Mouse (Mus musculus): Measurements from ENCODE around the gene Cd47. TPM values are rescaled to one million over a fixed set of nuclear protein-coding genes. Genes with fewer than 3 reads are reported as not detected.

Gene Cd47
- polyA plus RNA-seq, 1 experiment from 2014 or later: 68.6 TPM

GRCm38 (mm10) chr16:49936008-49936443 is 135.7 kb downstream of the Cd47 start:
- no peak for DNase-seq (ENCODE audit: low read depth, low spot score)
- H3K27me3 ChIP-seq: no peaks in the 10 kb centered on the region
- ATAC-seq: no peak
- in situ Hi-C loops (cut with MboI; ENCODE audit: low pct_unique_long_range_greater_than_20kb): loop anchor here (25.0 kb wide), 1 partner anchor 801 kb away; no protein-coding TSS in a partner anchor
- POLR2A ChIA-PET: no interaction called here
- no peak for TF ChIP-seq CTCF (IDR thresholded peaks at IDR 0.05)
- CTCF ChIA-PET: no interaction called here

GRCm38 (mm10) chr16:49936793-49937192 is 136.5 kb downstream of the Cd47 start:
- POLR2A ChIA-PET: interaction anchor here (1.1 to 1.2 kb wide), 2 partner anchors 9 to 81 kb away, joined by 3 to 4 read pairs; no protein-coding TSS in a partner anchor

DNA sequence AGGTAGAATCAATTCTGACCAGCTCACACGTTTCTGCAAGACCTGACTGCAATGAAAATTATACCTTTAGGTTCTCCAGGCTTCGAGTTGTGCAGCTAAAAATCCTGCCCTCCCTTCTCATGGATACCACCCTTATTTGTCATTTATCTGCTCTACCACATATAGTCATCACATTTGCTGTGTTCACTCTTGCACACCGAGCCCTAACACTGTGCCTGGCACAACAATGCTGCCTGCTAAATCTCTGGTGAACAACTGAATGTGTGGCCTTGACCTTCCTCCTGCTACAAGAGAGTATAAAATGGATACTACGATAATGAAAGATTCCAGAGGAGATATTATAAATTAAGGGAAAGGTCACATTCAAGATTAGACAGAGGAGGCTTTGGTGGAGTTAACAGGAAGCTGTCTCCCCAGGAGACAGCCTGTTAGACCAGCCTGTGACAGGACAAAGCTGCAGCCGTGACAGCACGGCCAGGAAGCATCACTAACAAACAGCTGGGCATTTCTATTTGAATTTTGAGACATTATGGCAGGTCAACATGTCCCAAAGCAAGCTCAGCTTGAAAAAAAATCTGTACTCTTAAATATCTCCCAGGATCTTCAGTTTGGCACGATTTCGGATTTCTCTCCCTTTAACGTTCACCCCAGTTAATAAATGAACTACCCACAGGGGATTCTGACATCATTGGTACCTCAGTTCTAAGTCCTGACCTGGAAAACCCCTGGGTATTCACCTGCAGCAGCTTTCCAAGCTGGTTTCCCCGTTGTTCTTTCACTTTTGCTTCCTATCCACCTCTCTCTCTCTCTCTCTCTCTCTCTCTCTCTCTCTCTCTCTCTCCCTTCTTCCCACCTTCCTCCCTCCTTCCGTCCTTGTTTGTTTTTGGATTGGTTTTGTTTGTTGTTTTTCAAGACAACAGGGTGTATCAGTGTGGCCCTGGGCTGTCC is 137.2 kb downstream of the Cd47 start:
- in situ Hi-C loops (cut with MboI; ENCODE audit: low pct_unique_long_range_greater_than_20kb): loop anchor here (25.0 kb wide), 1 partner anchor 800 kb away; no protein-coding TSS in a partner anchor
- CTCF ChIA-PET: interaction anchor here (1.1 to 2.5 kb wide), 2 partner anchors 11 to 31 kb away, joined by 3 to 10 read pairs; no protein-coding TSS in a partner anchor
- H3K27me3 ChIP-seq: no peaks in the 10 kb centered on the region
- DNase-seq (ENCODE audit: low read depth, low spot score): peak; percentile 74
- TF ChIP-seq CTCF (IDR thresholded peaks at IDR 0.05): no peak
- POLR2A ChIA-PET: interaction anchor here (1.1 to 1.2 kb wide), 2 partner anchors 9 to 82 kb away, joined by 3 to 4 read pairs; no protein-coding TSS in a partner anchor
- ATAC-seq: no peak

More at GRCm38 (mm10) chr16:49936793-49937192, 136.5 kb downstream of the Cd47 start:
- no peaks in the 10 kb centered on the region for H3K27me3 ChIP-seq
- no peak for ATAC-seq
- no peak for DNase-seq (ENCODE audit: low read depth, low spot score)
- no peak for TF ChIP-seq CTCF (IDR thresholded peaks at IDR 0.05)
- in situ Hi-C loops (cut with MboI; ENCODE audit: low pct_unique_long_range_greater_than_20kb): loop anchor here (25.0 kb wide), 1 partner anchor 801 kb away; no protein-coding TSS in a partner anchor
- CTCF ChIA-PET: interaction anchor here (1.1 to 2.5 kb wide), 2 partner anchors 12 to 31 kb away, joined by 3 to 10 read pairs; no protein-coding TSS in a partner anchor

DNA sequence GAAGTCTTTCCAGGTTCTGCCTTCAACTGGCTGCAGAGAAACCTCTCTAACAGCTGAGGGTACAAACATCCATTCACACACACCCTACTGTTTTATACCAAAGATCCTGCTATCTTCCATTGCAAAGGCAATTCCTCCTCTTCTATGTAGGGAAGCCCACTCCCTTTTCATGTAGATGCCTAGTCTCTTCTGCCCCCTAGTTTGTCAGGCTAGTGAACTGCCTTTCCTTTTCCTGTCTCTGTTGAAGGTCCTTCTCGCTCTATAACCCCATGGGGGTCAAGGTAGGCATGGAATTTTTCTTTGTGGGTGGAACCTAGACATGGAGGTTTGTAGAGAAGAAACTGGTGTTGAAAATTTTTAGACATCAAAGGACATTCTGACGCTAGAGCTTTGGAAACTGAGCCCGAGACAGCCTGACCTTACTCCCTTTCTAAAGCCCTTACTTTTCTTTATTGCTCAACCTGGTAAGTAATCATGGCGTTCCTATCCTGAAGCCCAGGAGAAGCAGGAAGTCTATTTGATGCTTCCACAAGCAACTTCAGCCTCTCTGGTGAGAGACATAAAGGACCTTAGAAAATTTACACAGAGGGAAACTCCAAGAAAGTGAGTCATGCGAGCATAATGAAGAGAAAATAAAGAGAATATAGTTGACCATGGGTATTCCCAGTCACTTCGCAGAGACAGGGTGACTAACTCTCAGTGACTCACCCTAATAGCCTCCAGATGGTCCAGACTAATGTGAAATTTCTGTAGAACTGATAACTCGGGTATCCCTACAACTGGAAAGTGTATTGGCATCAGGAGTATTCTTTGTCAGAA is 138.4 kb downstream of the Cd47 start:
- no peaks in the 10 kb centered on the region for H3K27me3 ChIP-seq
- DNase-seq (ENCODE audit: low read depth, low spot score): peak; percentile 73
- ChIA-PET CTCF (interaction anchor here (2.5 kb wide), 1 partner anchor 10 kb away, joined by 10 read pairs; no protein-coding TSS in a partner anchor), POLR2A (no interaction called here)
- in situ Hi-C loops (cut with MboI; ENCODE audit: low pct_unique_long_range_greater_than_20kb): loop anchor here (25.0 kb wide), 1 partner anchor 799 kb away; no protein-coding TSS in a partner anchor
- peak; percentile 79 for ATAC-seq
- peak; percentile 29 for TF ChIP-seq CTCF (IDR thresholded peaks at IDR 0.05)

- no peak for DNase-seq (ENCODE audit: low read depth, low spot score)
- POLR2A ChIA-PET: no interaction called here
- no peaks in the 10 kb centered on the region for H3K27me3 ChIP-seq
- in situ Hi-C loops (cut with MboI; ENCODE audit: low pct_unique_long_range_greater_than_20kb): loop anchor here (25.0 kb wide), 1 partner anchor 798 kb away; no protein-coding TSS in a partner anchor
- no peak for ATAC-seq
- no peak for TF ChIP-seq CTCF (IDR thresholded peaks at IDR 0.05)
- CTCF ChIA-PET: no interaction called here
These were observed 139.0 kb downstream of the Cd47 start for GRCm38 (mm10) chr16:49939376-49939775.

DNA sequence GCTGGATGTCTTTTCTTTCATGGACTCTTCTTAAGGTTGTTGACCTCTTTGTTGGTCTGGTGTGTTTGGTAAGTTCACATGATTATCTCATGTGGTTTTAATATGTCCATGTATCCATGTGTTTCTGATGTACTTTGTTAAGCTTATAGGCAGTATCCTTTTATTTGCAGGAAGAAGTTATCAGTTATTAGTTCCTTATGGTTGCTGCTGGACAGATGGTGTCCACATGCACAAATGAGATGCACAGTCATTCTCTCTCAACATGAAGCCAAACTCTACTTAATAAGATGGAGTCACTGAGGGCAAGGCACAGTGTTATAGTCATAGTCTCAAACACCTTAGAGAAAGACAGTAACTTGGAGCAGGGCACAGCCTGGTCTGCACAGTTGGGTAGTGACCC is 140.1 kb downstream of the Cd47 start:
- no peaks in the 10 kb centered on the region for H3K27me3 ChIP-seq
- no peak for ATAC-seq
- TF ChIP-seq CTCF (IDR thresholded peaks at IDR 0.05): no peak
- in situ Hi-C loops (cut with MboI; ENCODE audit: low pct_unique_long_range_greater_than_20kb): loop anchor here (25.0 kb wide), 1 partner anchor 797 kb away; no protein-coding TSS in a partner anchor
- ChIA-PET POLR2A (no interaction called here), CTCF (no interaction called here)
- no peak for DNase-seq (ENCODE audit: low read depth, low spot score)

- in situ Hi-C loops (cut with MboI; ENCODE audit: low pct_unique_long_range_greater_than_20kb): loop anchor here (25.0 kb wide), 1 partner anchor 796 kb away; no protein-coding TSS in a partner anchor
- TF ChIP-seq CTCF (IDR thresholded peaks at IDR 0.05): no peak
- ATAC-seq (no peak), DNase-seq (ENCODE audit: low read depth, low spot score) (no peak)
- ChIA-PET POLR2A (no interaction called here), CTCF (no interaction called here)
- H3K27me3 ChIP-seq: no peaks in the 10 kb centered on the region
These were observed 140.7 kb downstream of the Cd47 start for GRCm38 (mm10) chr16:49941031-49941430.

GRCm38 (mm10) chr16:49943726-49944125 is 143.4 kb downstream of the Cd47 start:
- ChIA-PET CTCF (interaction anchor here (1.1 kb wide), 1 partner anchor 16 kb away, joined by 3 read pairs; no protein-coding TSS in a partner anchor), POLR2A (no interaction called here)
- in situ Hi-C loops (cut with MboI; ENCODE audit: low pct_unique_long_range_greater_than_20kb): loop anchor here (25.0 kb wide), 1 partner anchor 794 kb away; no protein-coding TSS in a partner anchor
- ATAC-seq: no peak
- no peaks in the 10 kb centered on the region for H3K27me3 ChIP-seq
- TF ChIP-seq CTCF (IDR thresholded peaks at IDR 0.05): no peak
- no peak for DNase-seq (ENCODE audit: low read depth, low spot score)

DNA sequence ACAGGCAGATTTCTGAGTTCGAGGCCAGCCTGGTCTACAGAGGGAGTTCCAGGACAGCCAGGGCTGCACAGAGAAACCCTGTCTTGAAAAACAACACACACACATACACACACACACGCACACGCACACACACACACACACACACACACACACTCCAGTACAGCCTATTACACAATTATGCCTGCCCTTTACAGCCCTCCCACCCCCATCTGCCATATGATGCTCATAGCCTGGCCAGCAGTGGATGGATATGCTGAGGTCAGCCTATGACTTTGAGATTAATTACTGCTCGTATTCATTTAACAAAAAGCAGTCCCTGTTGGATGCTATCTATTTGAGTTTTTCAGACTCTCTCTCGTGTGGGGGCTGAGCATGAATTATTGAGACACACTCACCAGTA is 144.8 kb downstream of the Cd47 start:
- in situ Hi-C loops (cut with MboI; ENCODE audit: low pct_unique_long_range_greater_than_20kb): loop anchor here (25.0 kb wide), 1 partner anchor 792 kb away; no protein-coding TSS in a partner anchor
- H3K27me3 ChIP-seq: no peaks in the 10 kb centered on the region
- no peak for DNase-seq (ENCODE audit: low read depth, low spot score)
- ATAC-seq: no peak
- CTCF ChIA-PET: no interaction called here
- TF ChIP-seq CTCF (IDR thresholded peaks at IDR 0.05): no peak
- POLR2A ChIA-PET: no interaction called here

DNA sequence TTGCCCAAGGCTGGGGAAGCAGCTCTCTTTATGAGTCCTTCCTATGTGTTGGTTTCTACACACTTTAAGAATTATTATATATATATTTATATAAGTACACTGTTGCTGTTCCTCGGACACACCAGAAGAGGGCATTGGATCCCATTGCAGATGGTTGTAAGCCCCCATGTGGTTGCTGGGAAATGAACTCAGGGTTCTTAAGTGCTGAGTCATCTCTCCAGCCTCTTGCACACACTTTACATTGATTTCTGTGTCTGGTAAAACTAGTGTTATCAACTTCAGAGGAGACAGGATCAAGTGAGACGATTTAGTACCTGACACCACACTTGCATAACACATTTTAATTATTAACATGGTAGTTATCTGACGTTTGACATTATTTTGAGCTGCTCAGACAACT is 146.7 kb downstream of the Cd47 start:
- ChIA-PET CTCF (no interaction called here), POLR2A (no interaction called here)
- peak; percentile 44 for TF ChIP-seq CTCF (IDR thresholded peaks at IDR 0.05)
- H3K27me3 ChIP-seq: no peaks in the 10 kb centered on the region
- no peak for ATAC-seq
- in situ Hi-C loops (cut with MboI; ENCODE audit: low pct_unique_long_range_greater_than_20kb): loop anchor here (25.0 kb wide), 1 partner anchor 790 kb away; no protein-coding TSS in a partner anchor
- DNase-seq (ENCODE audit: low read depth, low spot score): no peak

Data from Patski (cell line).